In genomic region chr2:163640493-163640892, GRCm38 (mm10) we compare ENCODE assay signal across 15 mouse cellular contexts. TPM values are rescaled to one million over a fixed set of nuclear protein-coding genes. Genes with fewer than 3 reads are reported as not detected.
DNase-seq lines count a peak whose midpoint lies in the region; ATAC-seq and TF ChIP-seq lines count a peak whose summit lies in the region.
"Had no signal": no experiment of that assay in that cellular context is flagged by ENCODE, and none has a peak within 500 bp of the region (broad histone marks: within the 10 kb centered on the region; RNA-seq: fewer than 3 reads in every experiment).

No protein-coding gene starts in this region.

- no peak for ATAC-seq in CD4-positive, CD25-positive, alpha-beta regulatory T cell, adult 4 months
- ATAC-seq in kidney, embryonic 15.5 days (replicated peaks; ENCODE audit: low FRiP score), result no peak
- ATAC-seq in liver, embryonic 15.5 days (ENCODE audit: insufficient read depth), result no peak

- TF ChIP-seq CTCF in CH12.LX (conservative IDR thresholded peaks at IDR 0.05 in 1 of 2, IDR thresholded peaks at IDR 0.05 in 1 of 2; ENCODE audit: low read depth in 2 of 2, low read length in 2 of 2), result peak in 1 of 2 experiments; percentile 35; a peak in 2 of 4 replicates

- H3K27ac ChIP-seq in kidney, embryonic 15.5 days, result peak overlapping the region; percentile 100; the same call in 1 of the 2 replicates
- H3K27ac ChIP-seq in CH12.LX (ENCODE audit: insufficient read depth, low read depth), result peak overlapping the region; percentile 70; the same call in 1 of the 2 replicates
- peak overlapping the region; percentile 100 for H3K27ac ChIP-seq in liver, embryonic 15.5 days (replicated peaks)
- H3K27ac ChIP-seq: embryonic facial prominence, embryonic 13.5 days had no signal

- peaks cover 46% of the 10 kb centered on the region for H3K4me1 ChIP-seq in kidney, embryonic 15.5 days
- peaks cover 9 to 52% of the 10 kb centered on the region in 2 experiments for H3K4me1 ChIP-seq in CH12.LX (ENCODE audit: control insufficient read depth in 1 of 2, insufficient read depth in 2 of 2)
- peaks cover 64% of the 10 kb centered on the region for H3K4me1 ChIP-seq in liver, embryonic 15.5 days (replicated peaks)

- peak; percentile 37 for DNase-seq in CD4-positive, CD25-positive, alpha-beta regulatory T cell, adult 2 months (ENCODE audit: low read depth, low spot score)
- DNase-seq in kidney, adult 18-20 months, result no peak
- no peak for DNase-seq in CH12.LX (ENCODE audit: extremely low read depth)
- DNase-seq in spleen, postnatal 4 days (ENCODE audit: low spot score in 2 of 2), result no peak
- DNase-seq in urinary bladder, postnatal 4 days (ENCODE audit: low spot score in 2 of 2), result no peak
- DNase-seq: adrenal gland, postnatal 25 days; cerebellum, adult 8-10 months; kidney, postnatal 25 days; lung, postnatal 4 days; right cerebral cortex, adult 18-20 months; thymus, adult 2 months had no signal

- H3K9ac ChIP-seq in kidney, embryonic 15.5 days, result no peak overlapping the region
- peak overlapping the region; percentile 80; the same call in 1 of the 2 replicates for H3K9ac ChIP-seq in CH12.LX (ENCODE audit: insufficient read depth, low read depth)
- no peak overlapping the region for H3K9ac ChIP-seq in liver, embryonic 15.5 days
- H3K9ac ChIP-seq: embryonic facial prominence, embryonic 13.5 days had no signal

- 87% methylated on average over 3 of the region's 3 CpGs for WGBS in kidney, embryonic 15.5 days
- 61% methylated on average over 3 of the region's 3 CpGs for WGBS in liver, embryonic 15.5 days (ENCODE audit: insufficient replicate concordance)

- TF ChIP-seq EP300 in CH12.LX (IDR thresholded peaks at IDR 0.05; ENCODE audit: low read length), result no peak

- H3K79me2 ChIP-seq in CH12.LX (replicated peaks; ENCODE audit: control insufficient read depth, extremely low read depth, insufficient read depth, poor library complexity, severe bottlenecking), result peaks cover 86% of the 10 kb centered on the region

- dilution Hi-C loops in CH12.LX (cut with MboI; ENCODE audit: extremely low pct_ligation_motif_present, extremely low pct_unique_long_range_greater_than_20kb, low sequenced_read_pairs), result no loop called here

- no peak overlapping the region for H3K4me2 ChIP-seq in kidney, embryonic 15.5 days
- H3K4me2 ChIP-seq in CH12.LX (ENCODE audit: insufficient read depth, low read depth, poor library complexity, severe bottlenecking), result peak overlapping the region; percentile 100
- peak overlapping the region; percentile 79 for H3K4me2 ChIP-seq in liver, embryonic 15.5 days
- H3K4me2 ChIP-seq: embryonic facial prominence, embryonic 13.5 days had no signal

- in situ Hi-C loops in CH12.LX (cut with MboI; ENCODE audit: low pct_ligation_motif_present, low pct_unique_long_range_greater_than_20kb, low sequenced_read_pairs), result no loop called here

- no peaks in the 10 kb centered on the region for H3K27me3 ChIP-seq in kidney, embryonic 15.5 days
- H3K27me3 ChIP-seq in CH12.LX (replicated peaks), result no peaks in the 10 kb centered on the region
- no peaks in the 10 kb centered on the region for H3K27me3 ChIP-seq in liver, embryonic 15.5 days
- H3K27me3 ChIP-seq: embryonic facial prominence, embryonic 13.5 days had no signal

- no peak; the same call in 1 of the 2 replicates for TF ChIP-seq RAD21 in CH12.LX (IDR thresholded peaks at IDR 0.05; ENCODE audit: low read depth, low read length)

- H3K9me3 ChIP-seq in kidney, embryonic 15.5 days (replicated peaks), result no peaks in the 10 kb centered on the region
- no peaks in the 10 kb centered on the region for H3K9me3 ChIP-seq in CH12.LX (replicated peaks; ENCODE audit: low read length)
- no peaks in the 10 kb centered on the region for H3K9me3 ChIP-seq in liver, embryonic 15.5 days (replicated peaks)
- H3K9me3 ChIP-seq: embryonic facial prominence, embryonic 13.5 days had no signal

- TF ChIP-seq POLR2A in CH12.LX (IDR thresholded peaks at IDR 0.05; ENCODE audit: low read depth, low read length), result no peak

- no peak overlapping the region for H3K4me3 ChIP-seq in kidney, embryonic 15.5 days (replicated peaks)
- H3K4me3 ChIP-seq in CH12.LX (replicated peaks in 1 of 3; ENCODE audit: low read depth in 2 of 3, low read length in 2 of 3, poor library complexity in 1 of 3), result peak overlapping the region; percentile 33 to 53 (median 50)
- H3K4me3 ChIP-seq in liver, embryonic 15.5 days (replicated peaks), result peak overlapping the region; percentile 88
- H3K4me3 ChIP-seq: embryonic facial prominence, embryonic 13.5 days had no signal

- peaks cover 30% of the 10 kb centered on the region for H3K36me3 ChIP-seq in kidney, embryonic 15.5 days
- H3K36me3 ChIP-seq in CH12.LX (replicated peaks in 1 of 2; ENCODE audit: control insufficient read depth in 1 of 2, insufficient read depth in 1 of 2, low read length in 1 of 2), result peaks cover 44 to 59% of the 10 kb centered on the region in 2 experiments
- peaks cover 67% of the 10 kb centered on the region for H3K36me3 ChIP-seq in liver, embryonic 15.5 days (replicated peaks)

TF ChIP-seq in CH12.LX, 34 proteins besides CTCF, POLR2A, EP300 and RAD21:
- TF ChIP-seq ZMIZ1 (IDR thresholded peaks at IDR 0.05; ENCODE audit: low read depth, low read length) (no peak), ELF1 (IDR thresholded peaks at IDR 0.05; ENCODE audit: low read depth, low read length) (no peak), RCOR1 (conservative IDR thresholded peaks at IDR 0.05; ENCODE audit: low read depth, low read length) (no peak), SIN3A (IDR thresholded peaks at IDR 0.05; ENCODE audit: low read length) (0 out of 2 replicates have a peak, but pooled peaks have one; percentile 44), CHD1 (IDR thresholded peaks at IDR 0.05; ENCODE audit: low read depth, low read length) (peak; percentile 79)

RNA-seq across cellular contexts. Expression of gene Serinc3, which starts 4.4 kb away (rescaled TPM):
- polyA plus RNA-seq in CD4-positive, CD25-positive, alpha-beta regulatory T cell, adult 4 months (2017; shearing (Covaris generic)), result 100 to 1,000 TPM; 131 to 203 TPM
- polyA plus RNA-seq in kidney, embryonic 15.5 days (2015; fragmentation: Nextera tagmentation; extraction: Ambion mirVana), result 43.7 and 44.0 TPM in 2 replicates
- total RNA-seq in CH12.LX (2012; rRNA removed) (345 and 358 TPM in 2 replicates), CH12.LX (2014; rRNA removed) (411 and 467 TPM in 2 replicates)
- 493 and 611 TPM in 2 replicates for polyA plus RNA-seq in CH12.LX (2012; ENCODE audit: insufficient read length, low read depth)
- polyA plus RNA-seq in liver, embryonic 15.5 days (2015; fragmentation: Nextera tagmentation; extraction: Ambion mirVana), result 126 and 129 TPM in 2 replicates

RNA-seq across cellular contexts. Expression of gene Pkig, which starts 17.7 kb away (rescaled TPM):
- 1 to 10 TPM; 1.5 to 9.0 TPM for polyA plus RNA-seq in CD4-positive, CD25-positive, alpha-beta regulatory T cell, adult 4 months (2017; shearing (Covaris generic))
- 167 and 174 TPM in 2 replicates for polyA plus RNA-seq in kidney, embryonic 15.5 days (2015; fragmentation: Nextera tagmentation; extraction: Ambion mirVana)
- total RNA-seq in CH12.LX (2012; rRNA removed) (225 and 253 TPM in 2 replicates), CH12.LX (2014; rRNA removed) (227 and 228 TPM in 2 replicates)
- polyA plus RNA-seq in CH12.LX (2012; ENCODE audit: insufficient read length, low read depth), result 364 and 473 TPM in 2 replicates
- 93.3 and 95.5 TPM in 2 replicates for polyA plus RNA-seq in liver, embryonic 15.5 days (2015; fragmentation: Nextera tagmentation; extraction: Ambion mirVana)

RNA-seq across cellular contexts. Expression of gene Ttpal, which starts 38.4 kb away (rescaled TPM):
- polyA plus RNA-seq in CD4-positive, CD25-positive, alpha-beta regulatory T cell, adult 4 months (2017; shearing (Covaris generic)), result 10 to 100 TPM; 43.3 to 74.1 TPM
- 29.2 and 30.6 TPM in 2 replicates for polyA plus RNA-seq in kidney, embryonic 15.5 days (2015; fragmentation: Nextera tagmentation; extraction: Ambion mirVana)
- total RNA-seq in CH12.LX (2012; rRNA removed) (25.7 and 26.2 TPM in 2 replicates), CH12.LX (2014; rRNA removed) (32.5 and 38.9 TPM in 2 replicates)
- 17.3 and 21.9 TPM in 2 replicates for polyA plus RNA-seq in CH12.LX (2012; ENCODE audit: insufficient read length, low read depth)
- polyA plus RNA-seq in liver, embryonic 15.5 days (2015; fragmentation: Nextera tagmentation; extraction: Ambion mirVana), result 8.5 and 10.4 TPM in 2 replicates
